Mouse (Mus musculus): ENCODE data around the gene 2310002L09Rik. TPM values are rescaled to one million over a fixed set of nuclear protein-coding genes. Genes with fewer than 3 reads are reported as not detected.
"Not testable (repeated sequence)": the region's sequence is repeated elsewhere in the genome, so short reads cannot be mapped to it uniquely, and the experiment has no call there.

2310002L09Rik gene
- not detected in 2 replicates for polyA plus RNA-seq (2014; fragmentation: Nextera tagmentation; extraction: Ambion mirVana)

GRCm38 (mm10) chr4:73950375-73950896 lies at the start of gene 2310002L09Rik:
2310002L09Rik (minus strand) TSS chr4:73950846.
- 81% methylated on average over 8 of the region's 8 CpGs for WGBS
- H3K4me2 ChIP-seq (ENCODE audit: low read length) = no peak within 1 kb of the TSS
- no peak within 1 kb of the TSS for H3K27ac ChIP-seq (ENCODE audit: low read depth)
- no peaks in the 10 kb centered on the region for H3K4me1 ChIP-seq (replicated peaks; ENCODE audit: control insufficient read depth, insufficient read depth, low read length)
- DNase-seq (ENCODE audit: low spot score) (no peak), ATAC-seq (replicated peaks; ENCODE audit: low FRiP score, low TSS enrichment, low read depth) (no peak)
- H3K9ac ChIP-seq (ENCODE audit: low read length) = no peak within 1 kb of the TSS
- no peak within 1 kb of the TSS for H3K4me3 ChIP-seq (ENCODE audit: low read depth, low read length)
- no peaks in the 10 kb centered on the region for H3K36me3 ChIP-seq (ENCODE audit: control insufficient read depth, insufficient read depth, low read length)
- no peaks in the 10 kb centered on the region for H3K9me3 ChIP-seq (ENCODE audit: control insufficient read depth, low read length)
- no peaks in the 10 kb centered on the region for H3K27me3 ChIP-seq (replicated peaks; ENCODE audit: control insufficient read depth, insufficient read depth, low read length)

- H3K27ac ChIP-seq (ENCODE audit: low read depth) = no peak overlapping the region
- DNase-seq (ENCODE audit: low spot score) (no peak), ATAC-seq (replicated peaks; ENCODE audit: low FRiP score, low TSS enrichment, low read depth) (no peak)
- no peaks in the 10 kb centered on the region for H3K27me3 ChIP-seq (replicated peaks; ENCODE audit: control insufficient read depth, insufficient read depth, low read length)
- H3K9ac ChIP-seq (ENCODE audit: low read length) = no peak overlapping the region
- no peak overlapping the region for H3K4me2 ChIP-seq (ENCODE audit: low read length)
- no peaks in the 10 kb centered on the region for H3K4me1 ChIP-seq (replicated peaks; ENCODE audit: control insufficient read depth, insufficient read depth, low read length)
- H3K9me3 ChIP-seq (ENCODE audit: control insufficient read depth, low read length) = no peaks in the 10 kb centered on the region
- 89% methylated on average over 3 of the region's 3 CpGs for WGBS
- no peaks in the 10 kb centered on the region for H3K36me3 ChIP-seq (ENCODE audit: control insufficient read depth, insufficient read depth, low read length)
- no peak overlapping the region for H3K4me3 ChIP-seq (ENCODE audit: low read depth, low read length)
These were observed 29.8 kb upstream of the 2310002L09Rik start for GRCm38 (mm10) chr4:73980454-73980853.

GRCm38 (mm10) chr4:73920660-73921059 lies 30.0 kb downstream of the 2310002L09Rik start, which contains the start of gene Gm11756:
Gm11756 (minus strand) TSS chr4:73920760.
- not testable (repeated sequence) for H3K36me3 ChIP-seq (ENCODE audit: control insufficient read depth, insufficient read depth, low read length); H3K4me2 ChIP-seq (ENCODE audit: low read length); H3K4me1 ChIP-seq (replicated peaks; ENCODE audit: control insufficient read depth, insufficient read depth, low read length); H3K27ac ChIP-seq (ENCODE audit: low read depth); H3K9me3 ChIP-seq (ENCODE audit: control insufficient read depth, low read length); ATAC-seq (replicated peaks; ENCODE audit: low FRiP score, low TSS enrichment, low read depth); H3K27me3 ChIP-seq (replicated peaks; ENCODE audit: control insufficient read depth, insufficient read depth, low read length); H3K9ac ChIP-seq (ENCODE audit: low read length); H3K4me3 ChIP-seq (ENCODE audit: low read depth, low read length); DNase-seq (ENCODE audit: low spot score)
- 86% methylated on average over 6 of the region's 6 CpGs for WGBS

- not testable (repeated sequence) for H3K4me3 ChIP-seq (ENCODE audit: low read depth, low read length); H3K27ac ChIP-seq (ENCODE audit: low read depth); H3K4me2 ChIP-seq (ENCODE audit: low read length); H3K4me1 ChIP-seq (replicated peaks; ENCODE audit: control insufficient read depth, insufficient read depth, low read length); DNase-seq (ENCODE audit: low spot score); H3K9ac ChIP-seq (ENCODE audit: low read length); H3K27me3 ChIP-seq (replicated peaks; ENCODE audit: control insufficient read depth, insufficient read depth, low read length); H3K36me3 ChIP-seq (ENCODE audit: control insufficient read depth, insufficient read depth, low read length); H3K9me3 ChIP-seq (ENCODE audit: control insufficient read depth, low read length); ATAC-seq (replicated peaks; ENCODE audit: low FRiP score, low TSS enrichment, low read depth)
- WGBS = no CpG with 5 or more reads among the region's 4 CpGs
These were observed 44.8 kb downstream of the 2310002L09Rik start, which contains the start of gene Gm13871 for GRCm38 (mm10) chr4:73905853-73906252. Gm13871 (minus strand) TSS chr4:73905953.

- H3K4me2 ChIP-seq (ENCODE audit: low read length); H3K27me3 ChIP-seq (replicated peaks; ENCODE audit: control insufficient read depth, insufficient read depth, low read length); H3K27ac ChIP-seq (ENCODE audit: low read depth); H3K36me3 ChIP-seq (ENCODE audit: control insufficient read depth, insufficient read depth, low read length); H3K9me3 ChIP-seq (ENCODE audit: control insufficient read depth, low read length); H3K4me1 ChIP-seq (replicated peaks; ENCODE audit: control insufficient read depth, insufficient read depth, low read length); DNase-seq (ENCODE audit: low spot score); H3K4me3 ChIP-seq (ENCODE audit: low read depth, low read length); ATAC-seq (replicated peaks; ENCODE audit: low FRiP score, low TSS enrichment, low read depth); H3K9ac ChIP-seq (ENCODE audit: low read length): not testable (repeated sequence)
- no CpG with 5 or more reads among the region's 4 CpGs for WGBS
These were observed 59.6 kb downstream of the 2310002L09Rik start, which contains the start of gene Gm11757 for GRCm38 (mm10) chr4:73891012-73891411. Gm11757 (minus strand) TSS chr4:73891112.

Other genes starting within 250 kb of the 2310002L09Rik start
- 6.6 and 7.7 TPM in 2 replicates for gene Rasef, start 159.9 kb downstream of the 2310002L09Rik start, polyA plus RNA-seq (2014; fragmentation: Nextera tagmentation; extraction: Ambion mirVana)
- gene Gm11758, start 74.6 kb downstream of the 2310002L09Rik start, polyA plus RNA-seq (2014; fragmentation: Nextera tagmentation; extraction: Ambion mirVana) = not detected in 2 replicates
- gene Gm11757, start 59.7 kb downstream of the 2310002L09Rik start, polyA plus RNA-seq (2014; fragmentation: Nextera tagmentation; extraction: Ambion mirVana) = not detected in 2 replicates
- not detected in 2 replicates for gene Gm13871, start 44.9 kb downstream of the 2310002L09Rik start, polyA plus RNA-seq (2014; fragmentation: Nextera tagmentation; extraction: Ambion mirVana)
- gene Gm11756, start 30.1 kb downstream of the 2310002L09Rik start, polyA plus RNA-seq (2014; fragmentation: Nextera tagmentation; extraction: Ambion mirVana) = not detected in 2 replicates
- 0.50 and 0.87 TPM in 2 replicates for gene Frmd3, start 62.6 kb upstream of the 2310002L09Rik start, polyA plus RNA-seq (2014; fragmentation: Nextera tagmentation; extraction: Ambion mirVana)

Data from intestine, embryonic 14.5 days (tissue).